Mouse (Mus musculus): Measurements from ENCODE around the gene Klf16.
A peak's percentile ranks its signal among the peaks of the same experiment; 100 is the strongest.

The Klf16 gene

GRCm38 (mm10) chr10:80578131-80578750 is 1.1 kb upstream of the Klf16 start:
- ATAC-seq (ENCODE audit: insufficient number of reproducible peaks, low FRiP score, low TSS enrichment), result 0 out of 2 replicates have a peak, but pooled peaks have one; percentile 24

- no peak for ATAC-seq (ENCODE audit: insufficient number of reproducible peaks, low FRiP score, low TSS enrichment)
These were observed 548 bp downstream of the Klf16 start for GRCm38 (mm10) chr10:80576351-80577194.

- ATAC-seq (ENCODE audit: insufficient number of reproducible peaks, low FRiP score, low TSS enrichment), result no peak
These were observed 1.2 kb downstream of the Klf16 start for GRCm38 (mm10) chr10:80575925-80576324.

- no peak for ATAC-seq (ENCODE audit: insufficient number of reproducible peaks, low FRiP score, low TSS enrichment)
These were observed 2.2 kb downstream of the Klf16 start for GRCm38 (mm10) chr10:80574896-80575295.

GRCm38 (mm10) chr10:80573944-80574343 is 3.2 kb downstream of the Klf16 start:
- no peak for ATAC-seq (ENCODE audit: insufficient number of reproducible peaks, low FRiP score, low TSS enrichment)

- ATAC-seq (ENCODE audit: insufficient number of reproducible peaks, low FRiP score, low TSS enrichment), result no peak
These were observed 4.6 kb downstream of the Klf16 start for GRCm38 (mm10) chr10:80572477-80572876.

- no peak for ATAC-seq (ENCODE audit: insufficient number of reproducible peaks, low FRiP score, low TSS enrichment)
These were observed 6.0 kb downstream of the Klf16 start for GRCm38 (mm10) chr10:80570871-80571836.

- ATAC-seq (ENCODE audit: insufficient number of reproducible peaks, low FRiP score, low TSS enrichment), result no peak
These were observed 6.7 kb downstream of the Klf16 start for GRCm38 (mm10) chr10:80570419-80570818.

GRCm38 (mm10) chr10:80569664-80570066 is 7.5 kb downstream of the Klf16 start:
- ATAC-seq (ENCODE audit: insufficient number of reproducible peaks, low FRiP score, low TSS enrichment), result no peak

GRCm38 (mm10) chr10:80568876-80569275 is 8.2 kb downstream of the Klf16 start:
- ATAC-seq (ENCODE audit: insufficient number of reproducible peaks, low FRiP score, low TSS enrichment), result no peak

- ATAC-seq (ENCODE audit: insufficient number of reproducible peaks, low FRiP score, low TSS enrichment), result peak; percentile 56; the same call in 1 of the 2 replicates
These were observed 10.6 kb downstream of the Klf16 start for GRCm38 (mm10) chr10:80566375-80567092.

GRCm38 (mm10) chr10:80561116-80561944 is 15.8 kb downstream of the Klf16 start, which contains the start of gene Rexo1:
Gene Rexo1 (minus strand): TSS chr10:80561560.
- peak; percentile 62; the same call in 1 of the 2 replicates for ATAC-seq (ENCODE audit: insufficient number of reproducible peaks, low FRiP score, low TSS enrichment)

- no peak for ATAC-seq (ENCODE audit: insufficient number of reproducible peaks, low FRiP score, low TSS enrichment)
These were observed 16.5 kb downstream of the Klf16 start for GRCm38 (mm10) chr10:80560621-80561020.

GRCm38 (mm10) chr10:80559431-80559830 is 17.7 kb downstream of the Klf16 start:
- no peak for ATAC-seq (ENCODE audit: insufficient number of reproducible peaks, low FRiP score, low TSS enrichment)

GRCm38 (mm10) chr10:80557346-80557965 is 19.7 kb downstream of the Klf16 start:
- ATAC-seq (ENCODE audit: insufficient number of reproducible peaks, low FRiP score, low TSS enrichment), result no peak

- ATAC-seq (ENCODE audit: insufficient number of reproducible peaks, low FRiP score, low TSS enrichment), result no peak
These were observed 23.1 kb downstream of the Klf16 start for GRCm38 (mm10) chr10:80553997-80554396.

- no peak for ATAC-seq (ENCODE audit: insufficient number of reproducible peaks, low FRiP score, low TSS enrichment)
These were observed 23.5 kb downstream of the Klf16 start for GRCm38 (mm10) chr10:80553575-80553974.

- no peak for ATAC-seq (ENCODE audit: insufficient number of reproducible peaks, low FRiP score, low TSS enrichment)
These were observed 24.8 kb downstream of the Klf16 start for GRCm38 (mm10) chr10:80552364-80552763.
